Mouse (Mus musculus) MEL (cell line): ENCODE measurements around the gene Atp6v0a2. TPM values are rescaled to one million over a fixed set of nuclear protein-coding genes. Genes with fewer than 3 reads are reported as not detected.

Experiments used
- DNase-seq: peaks from one replicate; pipeline ENCODE4 v3.0.0; 2011; ENCODE audit warnings: low read depth, low spot score
- H3K27ac ChIP-seq: 2 replicates; pipeline ENCODE4 v1.5.1; 2012; ENCODE audit warnings: low read depth, mild to moderate bottlenecking, control low read depth, low read length, moderate library complexity; ENCODE audit not compliant: control insufficient read depth
- H3K27me3 ChIP-seq, 2 experiments: fragments of 150-350 bp in 1 of 2; sonication (generic) in 1 of 2; 2 replicates each; pipeline ENCODE4 v1.6.1; 2012; ENCODE audit warnings: low read length in 2 of 2, mild to moderate bottlenecking in 2 of 2, improper control_type of control experiment in 1 of 2, moderate library complexity in 1 of 2; ENCODE audit not compliant: insufficient read depth in 2 of 2, control insufficient read depth in 1 of 2
- H3K36me3 ChIP-seq, 2 experiments: 2 replicates each; pipeline ENCODE4 v1.6.1; 2012 to 2014; ENCODE audit warnings: low read length in 2 of 2, improper control_type of control experiment in 1 of 2, inconsistent platforms in 1 of 2, mild to moderate bottlenecking in 1 of 2; ENCODE audit not compliant: insufficient read depth in 2 of 2, control insufficient read depth in 1 of 2
- H3K4me1 ChIP-seq, 2 experiments: fragments of 150-350 bp in 1 of 2; sonication (generic) in 1 of 2; 2 replicates each; pipeline ENCODE4 v1.6.1; 2012; ENCODE audit warnings: low read length in 2 of 2, improper control_type of control experiment in 1 of 2, mild to moderate bottlenecking in 1 of 2; ENCODE audit not compliant: insufficient read depth in 2 of 2, control insufficient read depth in 1 of 2
- H3K4me3 ChIP-seq, 2 experiments: fragments of 150-350 bp in 1 of 2; sonication (generic) in 1 of 2; 2 replicates each; pipeline ENCODE4 v1.5.1; 2012; ENCODE audit warnings: low read depth in 2 of 2, low read length in 2 of 2, mild to moderate bottlenecking in 2 of 2, moderate library complexity in 2 of 2, control low read depth in 1 of 2, improper control_type of control experiment in 1 of 2; ENCODE audit not compliant: control insufficient read depth in 1 of 2, insufficient read depth in 1 of 2
- H3K79me2 ChIP-seq: 2 replicates; pipeline ENCODE4 v1.6.1; 2012; ENCODE audit warnings: mild to moderate bottlenecking, low read length, moderate library complexity; ENCODE audit not compliant: control insufficient read depth, poor library complexity, insufficient read depth
- H3K9ac ChIP-seq: 2 replicates; pipeline ENCODE4 v1.6.1; 2012; ENCODE audit warnings: low read depth, mild to moderate bottlenecking, control low read depth, low read length, moderate library complexity; ENCODE audit not compliant: control insufficient read depth, poor library complexity, severe bottlenecking
- H3K9me3 ChIP-seq: fragments of 150-350 bp; sonication (generic); replicated peaks from 2 replicates; pipeline ENCODE4 v1.6.1; 2012; ENCODE audit warnings: mild to moderate bottlenecking, low read length, improper control_type of control experiment, moderate library complexity; ENCODE audit not compliant: insufficient read depth
- CHD1 ChIP-seq: IDR thresholded peaks from 2 replicates; pipeline ENCODE4 v1.6.1; 2012; ENCODE audit warnings: low read depth, mild to moderate bottlenecking, inconsistent platforms, low read length, improper control_type of control experiment
- CTCF ChIP-seq, 3 experiments: IDR thresholded peaks in 2 of 3; conservative IDR thresholded peaks in 1 of 3; 2 replicates each; pipeline ENCODE4 v1.5.1; 2011 to 2012; ENCODE audit warnings: low read length in 3 of 3, low read depth in 2 of 3, mild to moderate bottlenecking in 2 of 3, improper control_type of control experiment in 1 of 3, inconsistent platforms in 1 of 3, mixed read lengths in 1 of 3, moderate library complexity in 1 of 3; ENCODE audit not compliant: control insufficient read depth in 1 of 3, insufficient read depth in 1 of 3, poor library complexity in 1 of 3, severe bottlenecking in 1 of 3
- KAT2A ChIP-seq: conservative IDR thresholded peaks from 2 replicates; pipeline ENCODE4 v1.6.1; 2012; ENCODE audit warnings: low read depth, low read length, improper control_type of control experiment, inconsistent platforms
- MXI1 ChIP-seq: IDR thresholded peaks from 2 replicates; pipeline ENCODE4 v1.6.1; 2011; ENCODE audit warnings: mild to moderate bottlenecking, low read depth, low read length, improper control_type of control experiment
- MYC ChIP-seq: IDR thresholded peaks from 2 replicates; pipeline ENCODE4 v1.6.1; 2011; ENCODE audit warnings: low read depth, mild to moderate bottlenecking, low read length, improper control_type of control experiment, moderate library complexity
- NELFE ChIP-seq: IDR thresholded peaks from 2 replicates; pipeline ENCODE4 v1.6.1; 2011; ENCODE audit warnings: low read depth, low read length, improper control_type of control experiment
- NRF1 ChIP-seq: IDR thresholded peaks from 2 replicates; pipeline ENCODE4 v1.6.1; 2014; ENCODE audit warnings: low read depth, mild to moderate bottlenecking, inconsistent platforms, low read length, improper control_type of control experiment, moderate library complexity; ENCODE audit not compliant: poor library complexity, insufficient read depth, severe bottlenecking
- POLR2AphosphoS2 ChIP-seq: IDR thresholded peaks from 2 replicates; pipeline ENCODE4 v1.6.1; 2011; ENCODE audit warnings: low read length, improper control_type of control experiment
- RAD21 ChIP-seq: IDR thresholded peaks from 2 replicates; pipeline ENCODE4 v1.6.1; 2011; ENCODE audit warnings: mild to moderate bottlenecking, low read depth, low read length, improper control_type of control experiment
- RCOR1 ChIP-seq: IDR thresholded peaks from 2 replicates; pipeline ENCODE4 v1.6.1; 2012; ENCODE audit warnings: low read depth, mild to moderate bottlenecking, inconsistent platforms, low read length, improper control_type of control experiment
- SIN3A ChIP-seq: IDR thresholded peaks from 2 replicates; pipeline ENCODE4 v1.6.1; 2012; ENCODE audit warnings: low read length, improper control_type of control experiment, inconsistent platforms
- SMC3 ChIP-seq: IDR thresholded peaks from 2 replicates; pipeline ENCODE4 v1.6.1; 2011; ENCODE audit warnings: low read depth, low read length, improper control_type of control experiment
- UBTF ChIP-seq: IDR thresholded peaks from 2 replicates; pipeline ENCODE4 v1.6.1; 2012; ENCODE audit warnings: low read depth, mild to moderate bottlenecking, inconsistent platforms, low read length, improper control_type of control experiment, moderate library complexity, borderline replicate concordance; ENCODE audit not compliant: insufficient read depth
- USF2 ChIP-seq, 2 experiments: IDR thresholded peaks; 2 replicates each; pipeline ENCODE4 v1.6.1; 2011 to 2012; ENCODE audit warnings: improper control_type of control experiment in 2 of 2, low read length in 2 of 2, borderline replicate concordance in 1 of 2, inconsistent platforms in 1 of 2, low read depth in 1 of 2, mild to moderate bottlenecking in 1 of 2; ENCODE audit not compliant: insufficient read depth in 1 of 2
- ZC3H11A ChIP-seq: IDR thresholded peaks from 2 replicates; pipeline ENCODE4 v1.6.1; 2012; ENCODE audit warnings: low read depth, mild to moderate bottlenecking, inconsistent platforms, low read length, improper control_type of control experiment
- ZMIZ1 ChIP-seq: IDR thresholded peaks from 2 replicates; pipeline ENCODE4 v1.6.1; 2012; ENCODE audit warnings: low read depth, mild to moderate bottlenecking, inconsistent platforms, low read length, improper control_type of control experiment, moderate library complexity
- ZNF384 ChIP-seq: IDR thresholded peaks from 2 replicates; pipeline ENCODE4 v1.6.1; 2012; ENCODE audit warnings: low read depth, mild to moderate bottlenecking, inconsistent platforms, low read length, improper control_type of control experiment
- polyA plus RNA-seq, 2 experiments: library from polyadenylated mRNA; stranded (reverse) in 1 of 2; unstranded in 1 of 2; fragments of >175 nt in 1 of 2; fragments of >200 nt in 1 of 2; gene quantifications; 2 replicates each; pipeline versions ENCODE4 v1.2.1 to v1.2.4; 2012; ENCODE audit warnings: low replicate concordance in 2 of 2, low read depth in 1 of 2; ENCODE audit not compliant: insufficient read length in 2 of 2, insufficient read depth in 1 of 2, missing spikeins in 1 of 2
- total RNA-seq: library from RNA; depleted of rRNA; stranded (reverse); fragments of 300-350 nt; gene quantifications from 2 replicates; pipeline ENCODE4 v1.2.3, GENCODE M21; 2012

The Atp6v0a2 gene
- total and polyA plus RNA-seq, 3 experiments = 30.0 to 31.0 TPM; not detected in 1

DNA sequence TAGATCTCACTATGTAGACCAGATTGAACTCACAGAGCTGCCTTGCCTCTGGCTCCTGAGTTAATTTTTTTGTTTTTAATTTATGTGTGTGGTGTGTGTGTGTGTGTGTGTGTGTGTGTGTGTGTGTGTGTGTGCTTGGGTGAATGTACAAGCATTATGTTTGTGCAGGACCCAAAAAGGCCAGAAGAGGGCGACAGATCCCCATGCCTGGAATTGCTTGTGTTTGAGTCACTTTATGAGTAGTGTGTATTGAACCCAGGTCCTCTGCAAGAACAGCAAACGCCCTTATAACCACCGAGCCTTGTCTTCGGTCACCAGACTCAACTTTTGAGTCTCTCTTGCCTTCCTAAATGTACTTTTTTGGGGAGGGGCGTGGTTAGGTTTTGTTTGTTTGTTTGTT, 26.0 kb upstream of the Atp6v0a2 start:
- DNase-seq = peak; percentile 82
- Histone ChIP-seq H3K79me2 (no peaks in the 10 kb centered on the region), H3K4me1 (no peaks in the 10 kb centered on the region), H3K4me3 (no peak overlapping the region), H3K9ac (no peak overlapping the region), H3K27ac (no peak overlapping the region), H3K36me3 (no peaks in the 10 kb centered on the region), H3K9me3 (no peaks in the 10 kb centered on the region), H3K27me3 (no peaks in the 10 kb centered on the region)
- TF ChIP-seq SMC3 = peak; percentile 79
- TF ChIP-seq MYC = 0 out of 2 replicates have a peak, but pooled peaks have one; percentile 44
- TF ChIP-seq CTCF (IDR thresholded peaks at IDR 0.05 in 2 of 3, conservative IDR thresholded peaks at IDR 0.05 in 1 of 3; ENCODE audit: control insufficient read depth in 1 of 3, insufficient read depth in 1 of 3, low read depth in 2 of 3, low read length in 3 of 3, poor library complexity in 1 of 3, severe bottlenecking in 1 of 3) = peak; percentile 79 to 90 (median 83)
- peak; percentile 85 for TF ChIP-seq RAD21
- 0 out of 2 replicates have a peak, but pooled peaks have one; percentile 18 for TF ChIP-seq NRF1
- peak; percentile 26; the same call in 1 of the 2 replicates for TF ChIP-seq MXI1
- TF ChIP-seq USF2 (IDR thresholded peaks at IDR 0.05; ENCODE audit: borderline replicate concordance in 1 of 2, insufficient read depth in 1 of 2, low read depth in 1 of 2, low read length in 2 of 2) = no peak
- peak; percentile 37; the same call in 1 of the 2 replicates for TF ChIP-seq ZNF384
- TF ChIP-seq SIN3A = peak; percentile 57; the same call in 1 of the 2 replicates
- no peak for TF ChIP-seq POLR2AphosphoS2
- TF ChIP-seq ZC3H11A = peak; percentile 81
- no peak for TF ChIP-seq ZMIZ1

DNA sequence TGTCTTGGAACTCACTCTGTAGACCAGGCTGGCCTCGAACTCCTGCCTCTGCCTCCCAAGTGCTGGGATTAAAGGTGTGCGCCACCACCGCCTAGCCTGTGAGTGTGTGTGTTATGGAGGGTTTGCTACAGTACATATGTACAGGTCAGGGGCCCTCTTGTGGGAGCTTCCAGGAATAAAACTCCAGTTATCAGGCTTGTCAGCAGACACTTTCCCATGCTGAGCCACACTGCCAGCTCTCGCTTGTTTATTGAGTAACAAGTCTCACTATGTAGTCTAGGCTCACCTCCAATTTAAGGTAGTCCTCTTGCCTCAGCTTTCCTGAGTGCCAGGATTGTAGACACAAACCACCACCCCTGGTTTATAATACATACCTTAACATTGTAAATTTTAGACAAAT, 24.1 kb upstream of the Atp6v0a2 start:
- Histone ChIP-seq H3K79me2 (no peaks in the 10 kb centered on the region), H3K36me3 (no peaks in the 10 kb centered on the region), H3K9ac (no peak overlapping the region), H3K4me1 (no peaks in the 10 kb centered on the region), H3K4me3 (no peak overlapping the region), H3K9me3 (no peaks in the 10 kb centered on the region), H3K27ac (no peak overlapping the region), H3K27me3 (no peaks in the 10 kb centered on the region)
- no peak for DNase-seq
- TF ChIP-seq USF2 (IDR thresholded peaks at IDR 0.05; ENCODE audit: borderline replicate concordance in 1 of 2, insufficient read depth in 1 of 2, low read depth in 1 of 2, low read length in 2 of 2) (no peak), SMC3 (0 out of 2 replicates have a peak, but pooled peaks have one; percentile 18), CTCF (IDR thresholded peaks at IDR 0.05 in 2 of 3, conservative IDR thresholded peaks at IDR 0.05 in 1 of 3; ENCODE audit: control insufficient read depth in 1 of 3, insufficient read depth in 1 of 3, low read depth in 2 of 3, low read length in 3 of 3, poor library complexity in 1 of 3, severe bottlenecking in 1 of 3) (peak in 1 of 3 experiments; percentile 21; a peak in 1 of 6 replicates)

DNA sequence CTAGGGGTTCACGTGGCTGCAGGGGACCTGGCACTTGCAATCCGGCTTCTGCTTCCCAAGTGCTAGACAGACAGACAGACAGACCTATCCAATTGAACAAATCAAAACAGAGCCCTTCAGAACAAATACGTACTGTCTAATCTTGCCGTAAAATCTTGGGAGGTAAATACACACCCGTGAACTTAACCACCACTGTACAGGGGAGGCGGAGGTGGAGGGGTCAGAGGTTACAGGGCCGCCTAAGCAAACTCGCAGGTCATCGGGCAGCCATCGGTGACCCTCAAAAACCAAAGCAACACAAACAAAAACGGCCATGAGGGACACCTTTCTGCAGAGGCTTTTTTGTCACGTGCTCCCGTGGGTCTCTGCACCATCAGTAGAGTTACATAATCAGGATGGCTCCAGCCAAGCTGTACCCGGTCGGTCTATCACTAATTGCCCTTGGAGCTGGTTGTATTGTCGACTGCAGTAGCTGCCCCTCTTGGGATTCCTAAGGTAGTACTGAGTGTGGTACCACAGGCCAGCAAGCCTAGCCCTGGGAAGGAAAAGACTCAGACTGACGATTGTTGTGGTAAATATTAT, 23.2 kb upstream of the Atp6v0a2 start:
- no peak overlapping the region for H3K4me3 ChIP-seq
- no peaks in the 10 kb centered on the region for H3K9me3 ChIP-seq
- no peaks in the 10 kb centered on the region for H3K36me3 ChIP-seq
- no peaks in the 10 kb centered on the region for H3K4me1 ChIP-seq
- H3K9ac ChIP-seq = no peak overlapping the region
- no peak overlapping the region for H3K27ac ChIP-seq
- no peaks in the 10 kb centered on the region for H3K27me3 ChIP-seq
- TF ChIP-seq KAT2A (no peak), CTCF (IDR thresholded peaks at IDR 0.05 in 2 of 3, conservative IDR thresholded peaks at IDR 0.05 in 1 of 3; ENCODE audit: control insufficient read depth in 1 of 3, insufficient read depth in 1 of 3, low read depth in 2 of 3, low read length in 3 of 3, poor library complexity in 1 of 3, severe bottlenecking in 1 of 3) (no peak), RCOR1 (no peak), NELFE (no peak), CHD1 (no peak), UBTF (no peak)
- TF ChIP-seq, all 39 proteins: peak for 0
- no peaks in the 10 kb centered on the region for H3K79me2 ChIP-seq
- DNase-seq = no peak
